Mouse (Mus musculus) CD4-positive, CD25-positive, alpha-beta regulatory T cell, adult 4 months (primary cell): Measurements from ENCODE around the gene Rnf141. TPM values are rescaled to one million over a fixed set of nuclear protein-coding genes. Genes with fewer than 3 reads are reported as not detected.

Experiments
- ATAC-seq: one replicate; pipeline ENCODE4 v1.8.0; 2017
- polyA plus RNA-seq, 2 experiments: library from polyadenylated mRNA; unstranded; fragments of 100-300 nt; shearing (Covaris generic); gene quantifications; one replicate each; pipeline ENCODE4 v1.2.1; 2017

The Rnf141 gene
- polyA plus RNA-seq = 10 to 100 TPM; 13.4 to 16.2 TPM

DNA sequence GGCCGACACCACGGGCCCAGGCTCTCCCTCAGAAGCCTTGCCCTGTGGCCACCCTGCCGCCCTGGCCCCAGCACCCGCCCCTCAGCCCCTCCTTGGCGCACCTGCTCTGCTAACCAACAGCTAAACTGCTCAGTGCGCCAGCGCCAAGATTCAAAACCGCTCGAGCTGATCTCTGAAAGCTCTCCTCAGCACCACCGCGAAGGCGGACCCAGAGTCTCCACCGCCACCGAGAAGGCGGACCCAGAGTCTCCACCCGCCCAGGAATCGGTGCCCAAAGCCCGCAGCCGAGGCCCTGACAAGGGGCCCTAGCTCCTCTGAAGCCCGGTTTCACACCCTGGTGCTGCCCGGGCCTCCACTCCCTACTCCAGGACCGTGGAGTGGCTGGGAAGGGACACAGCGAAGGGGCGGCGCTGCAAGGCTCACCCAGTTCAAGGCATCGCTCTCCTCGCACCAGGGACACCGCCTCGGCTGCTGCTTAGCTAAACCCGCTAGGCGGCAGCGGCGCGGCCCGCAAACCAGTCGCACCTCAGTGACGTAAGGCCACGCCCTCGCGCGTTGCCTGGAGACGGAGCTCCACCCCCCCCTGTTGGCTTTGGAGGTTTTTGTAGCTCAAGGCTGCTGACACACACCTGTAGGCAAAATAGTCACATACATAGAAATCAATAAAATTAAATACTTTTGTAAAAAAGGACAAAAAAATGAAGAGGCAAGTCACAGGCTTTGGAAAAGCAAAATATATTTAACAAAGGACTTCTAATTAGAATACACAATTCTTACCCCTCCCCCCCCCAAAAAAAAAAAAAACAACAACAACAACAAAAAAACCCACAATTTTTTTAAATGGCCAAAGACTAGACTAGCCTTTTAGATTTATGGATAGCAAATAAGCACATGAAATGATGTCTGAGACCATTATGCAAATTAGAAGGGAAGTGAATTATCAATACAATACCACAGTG, at the start of gene Rnf141:
Gene Rnf141 (minus strand): TSS at position 542 of the 959 bp plus-strand sequence.
- ATAC-seq = peak; percentile 91

DNA sequence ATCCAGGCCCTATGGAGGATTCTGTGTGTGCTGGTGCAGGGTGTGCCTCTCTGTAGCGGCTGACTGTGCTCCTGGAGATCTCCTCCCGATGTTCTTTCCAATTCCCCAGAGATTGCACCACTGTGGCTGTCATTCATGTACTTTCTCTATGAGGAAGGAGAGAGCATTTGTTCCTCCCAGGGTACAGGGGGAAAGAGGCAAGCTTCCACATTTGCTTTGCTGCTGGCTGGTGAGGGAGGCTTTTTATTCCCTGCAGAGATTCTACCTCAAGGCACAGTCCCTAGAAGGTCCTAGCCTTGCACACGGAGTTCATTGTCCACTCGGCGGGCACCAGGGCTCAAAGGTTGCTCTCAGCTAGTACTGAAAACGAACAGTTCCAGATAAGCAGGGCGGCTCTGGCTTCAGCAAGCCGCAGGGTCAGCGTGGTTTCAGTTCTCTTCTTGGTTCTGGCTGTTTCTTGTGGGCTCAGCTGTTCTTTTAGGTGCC, 47.3 kb upstream of the Rnf141 start:
- ATAC-seq = no peak

- ATAC-seq = no peak
These were observed 37.6 kb upstream of the Rnf141 start for GRCm38 (mm10) chr7:110881746-110882333.

DNA sequence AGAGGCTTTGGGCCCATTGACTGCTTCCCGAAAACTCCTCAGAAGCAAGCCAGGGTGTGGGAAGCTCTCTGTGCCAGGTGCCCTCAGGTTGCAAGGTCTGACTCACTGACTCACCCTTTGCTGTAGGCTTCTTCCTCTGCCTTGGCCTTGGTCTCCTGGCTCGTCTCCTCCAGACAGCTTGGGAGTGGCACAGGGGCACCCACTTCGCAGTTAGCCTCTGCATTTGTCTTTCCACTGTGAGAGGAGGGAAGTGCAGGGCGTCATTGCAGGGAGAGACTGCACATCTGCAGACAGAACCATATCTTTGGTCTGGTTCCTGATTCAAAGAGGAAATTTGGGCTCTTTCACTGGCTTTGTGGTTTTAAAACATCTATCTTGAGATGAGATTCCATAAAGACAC, 33.8 kb upstream of the Rnf141 start:
- no peak for ATAC-seq

DNA sequence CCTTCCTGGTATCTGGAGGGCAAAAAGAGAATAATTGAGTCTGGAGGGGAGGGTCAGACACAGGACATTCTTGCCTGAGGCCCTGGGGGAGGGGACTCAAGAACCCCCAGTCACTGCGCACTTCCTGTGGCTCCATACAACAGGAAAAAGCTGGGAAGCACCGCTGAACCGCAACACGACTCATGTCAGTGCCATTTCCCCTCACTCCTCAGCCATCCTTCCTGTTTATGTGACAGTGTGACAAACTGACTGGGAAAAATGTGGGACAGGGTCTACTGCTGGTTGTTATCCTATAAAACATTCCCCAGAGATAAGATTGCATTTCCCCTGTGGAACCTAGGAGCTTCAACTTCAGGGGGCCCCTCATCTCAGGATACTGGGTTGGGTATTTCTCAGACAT, 32.7 kb upstream of the Rnf141 start:
- ATAC-seq = no peak

GRCm38 (mm10) chr7:110868807-110869206, 24.6 kb upstream of the Rnf141 start:
- ATAC-seq = no peak

GRCm38 (mm10) chr7:110867116-110867515, 22.9 kb upstream of the Rnf141 start:
- no peak for ATAC-seq

DNA sequence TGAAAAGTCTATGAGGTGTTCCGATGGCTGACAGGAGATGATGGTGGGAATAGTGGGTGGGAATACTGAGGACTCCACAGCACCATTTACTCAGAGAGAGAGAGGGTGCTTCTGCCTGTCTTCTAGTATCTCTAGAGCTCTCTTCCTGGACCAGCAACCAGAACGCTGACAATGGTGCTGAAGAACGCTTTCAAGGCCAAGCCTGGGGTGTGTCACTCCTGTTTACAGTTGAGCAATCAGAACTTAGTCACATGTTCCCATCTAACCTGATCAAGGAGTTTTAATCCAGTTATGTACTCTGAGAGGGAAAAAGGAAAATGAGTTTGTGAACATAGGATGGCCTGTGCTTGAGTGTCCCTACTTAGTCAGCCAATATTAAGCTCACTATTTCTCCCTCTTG, 21.8 kb upstream of the Rnf141 start:
- no peak for ATAC-seq

- ATAC-seq = no peak
These were observed 21.3 kb upstream of the Rnf141 start for GRCm38 (mm10) chr7:110865570-110865969.

- no peak for ATAC-seq
These were observed 20.8 kb upstream of the Rnf141 start for GRCm38 (mm10) chr7:110865038-110865437.

- ATAC-seq = no peak
These were observed 18.6 kb upstream of the Rnf141 start, which contains the start of gene Lyve1 for GRCm38 (mm10) chr7:110862751-110863289. Gene Lyve1, minus strand, starts transcription at chr7:110863239.

DNA sequence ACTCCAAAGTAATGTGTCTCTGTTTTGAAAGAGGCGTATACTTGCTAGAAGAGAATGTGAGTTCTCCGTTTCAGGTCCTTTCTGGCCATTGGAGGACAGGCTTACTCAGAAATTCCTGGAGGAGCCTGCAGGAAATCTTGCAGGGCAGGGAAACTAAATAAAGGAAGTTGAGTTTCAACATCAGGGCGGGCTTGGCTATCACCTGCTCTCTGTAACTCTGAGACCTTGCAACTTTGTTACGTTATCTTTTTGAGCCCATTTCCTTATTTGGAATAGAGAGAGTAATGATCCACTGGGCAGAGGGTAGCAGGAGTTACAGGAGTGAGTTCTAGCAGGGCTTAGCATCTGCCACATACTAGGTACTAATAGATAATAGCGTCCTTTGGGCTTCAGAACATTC, 15.9 kb upstream of the Rnf141 start:
- no peak for ATAC-seq

DNA sequence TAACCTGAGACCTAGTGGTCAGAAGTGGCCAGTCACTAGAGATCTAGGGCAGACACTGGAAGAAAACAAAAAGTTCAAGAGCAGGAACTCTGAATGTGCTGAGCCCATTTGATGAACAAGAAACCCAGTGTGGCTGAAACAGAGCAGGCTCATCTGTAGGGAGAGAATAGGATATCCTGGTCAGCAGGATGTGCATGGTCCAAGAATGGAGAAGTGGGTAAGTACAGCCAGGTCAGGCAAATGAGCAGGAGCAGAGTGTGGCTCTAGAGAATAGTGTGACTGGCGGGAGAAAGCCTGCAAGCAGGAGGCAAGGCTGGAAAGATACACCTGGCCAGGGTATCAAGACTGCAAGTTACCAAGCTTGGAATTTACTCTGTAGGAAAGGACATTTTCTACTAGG, 11.3 kb upstream of the Rnf141 start:
- ATAC-seq = no peak

GRCm38 (mm10) chr7:110854927-110855546, 10.8 kb upstream of the Rnf141 start:
- ATAC-seq = no peak

GRCm38 (mm10) chr7:110854519-110854918, 10.3 kb upstream of the Rnf141 start:
- ATAC-seq = no peak

GRCm38 (mm10) chr7:110853611-110854010, 9.4 kb upstream of the Rnf141 start:
- ATAC-seq = no peak

- ATAC-seq = no peak
These were observed 7.4 kb upstream of the Rnf141 start for GRCm38 (mm10) chr7:110851541-110852203.

DNA sequence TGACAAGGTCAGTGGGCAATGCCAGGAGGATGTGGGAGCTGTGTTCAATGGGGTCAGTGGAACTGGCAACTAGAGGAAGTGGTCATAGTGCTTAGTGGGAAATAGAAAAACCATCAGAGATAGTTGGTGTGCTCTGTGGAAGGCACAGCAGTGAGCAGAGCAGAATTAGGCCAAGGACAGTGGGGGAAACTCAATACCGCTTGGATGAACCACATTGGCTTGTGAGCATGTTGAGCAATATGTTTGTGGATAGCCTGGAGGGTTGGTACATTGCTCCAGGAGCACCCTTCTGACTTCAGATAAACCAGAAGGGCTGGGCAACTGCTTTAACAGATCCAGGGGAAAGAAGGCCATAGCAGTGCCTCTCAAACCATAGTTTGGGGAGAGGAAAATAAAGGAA, 4.1 kb upstream of the Rnf141 start:
- ATAC-seq = no peak

DNA sequence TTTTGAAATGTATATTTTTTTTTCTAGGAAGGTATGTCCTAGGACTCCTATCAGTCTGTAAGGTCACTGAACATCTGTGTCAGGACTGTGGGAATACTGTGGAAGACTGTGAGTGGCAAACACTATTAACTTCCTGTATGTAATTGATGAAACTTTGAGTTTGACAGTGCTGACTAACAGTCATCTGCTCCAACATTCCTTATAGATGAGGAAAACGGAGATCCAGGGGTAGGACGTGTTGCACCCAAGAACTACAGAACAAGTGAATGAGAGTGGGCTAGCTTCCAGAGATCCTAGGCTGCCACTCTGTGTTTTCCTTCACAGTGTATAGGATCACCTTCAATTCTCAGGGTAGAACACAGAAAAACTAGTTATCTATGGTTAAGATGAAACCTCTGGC, 3.1 kb upstream of the Rnf141 start:
- ATAC-seq = no peak

- ATAC-seq = no peak
These were observed 3.9 kb downstream of the Rnf141 start for GRCm38 (mm10) chr7:110840332-110840731.

- ATAC-seq = no peak
These were observed 9.7 kb downstream of the Rnf141 start for GRCm38 (mm10) chr7:110834522-110834921.

GRCm38 (mm10) chr7:110834018-110834417, 10.2 kb downstream of the Rnf141 start:
- no peak for ATAC-seq
